Mouse (Mus musculus) midbrain, embryonic 15.5 days (tissue): ENCODE data around the gene Tead3. TPM values are rescaled to one million over a fixed set of nuclear protein-coding genes. Genes with fewer than 3 reads are reported as not detected.

ENCODE experiments used
- ATAC-seq: fragments of 200-750 bp; cut with Nextera tagmentation; replicated peaks from 2 replicates; pipeline ENCODE4 v1.8.0; 2017; ENCODE audit warnings: moderate TSS enrichment
- H3K27ac ChIP-seq: fragments of 300-500 bp; sonication (generic); 2 replicates; pipeline ENCODE4 v1.5.1; 2015; ENCODE audit warnings: mild to moderate bottlenecking, inconsistent platforms
- H3K27me3 ChIP-seq: fragments of 300-500 bp; sonication (generic); replicated peaks from 2 replicates; pipeline ENCODE4 v1.6.1; 2015; ENCODE audit warnings: inconsistent platforms
- H3K36me3 ChIP-seq: fragments of 300-500 bp; sonication (generic); replicated peaks from 2 replicates; pipeline ENCODE4 v1.6.1; 2015; ENCODE audit warnings: inconsistent platforms
- H3K4me1 ChIP-seq: fragments of 300-500 bp; sonication (generic); 2 replicates; pipeline ENCODE4 v1.6.1; 2015; ENCODE audit warnings: inconsistent platforms
- H3K4me2 ChIP-seq: fragments of 300-500 bp; sonication (generic); 2 replicates; pipeline ENCODE4 v1.6.1; 2015; ENCODE audit warnings: inconsistent platforms, mild to moderate bottlenecking, moderate library complexity
- H3K4me3 ChIP-seq: fragments of 300-500 bp; sonication (generic); 2 replicates; pipeline ENCODE4 v1.5.1; 2015; ENCODE audit warnings: mild to moderate bottlenecking, inconsistent platforms
- H3K9ac ChIP-seq: fragments of 300-500 bp; sonication (generic); 2 replicates; pipeline ENCODE4 v1.6.1; 2015; ENCODE audit warnings: mild to moderate bottlenecking, inconsistent platforms
- H3K9me3 ChIP-seq: fragments of 300-500 bp; sonication (generic); 2 replicates; pipeline ENCODE4 v1.6.1; 2016; ENCODE audit warnings: inconsistent platforms
- WGBS: fragments of 180-500 bp; shearing (Covaris S2); methylation state at CpG from one replicate; pipeline ENCODE4 v1.1.7; 2015; ENCODE audit warnings: mixed read lengths; 5-methylcytosine and 5-hydroxymethylcytosine counted together
- polyA plus RNA-seq: library from polyadenylated mRNA; unstranded; fragments of >200 nt; fragmentation: Nextera tagmentation; extraction: Ambion mirVana; gene quantifications from 2 replicates; pipeline ENCODE4 v1.2.1, GENCODE M21; 2015

The Tead3 gene
- 1.4 and 2.1 TPM in 2 replicates for polyA plus RNA-seq

- H3K9ac ChIP-seq, result peak within 1 kb of the TSS; percentile 44
- peak within 1 kb of the TSS; percentile 51 for H3K4me3 ChIP-seq
- no peaks in the 10 kb centered on the region for H3K9me3 ChIP-seq
- H3K4me2 ChIP-seq, result peak within 1 kb of the TSS; percentile 94
- peaks cover 19% of the 10 kb centered on the region for H3K27me3 ChIP-seq
- H3K4me1 ChIP-seq, result peaks cover 26% of the 10 kb centered on the region
- peak; percentile 79 for ATAC-seq
- under 1% methylated on average over 72 of the region's 73 CpGs for WGBS
- H3K36me3 ChIP-seq, result no peaks in the 10 kb centered on the region
- peak within 1 kb of the TSS; percentile 36 for H3K27ac ChIP-seq
Measured at GRCm38 (mm10) chr17:28350466-28351352, at the start of gene Tead3. Gene Tead3 (minus strand): TSS chr17:28350817.

- H3K4me3 ChIP-seq, result no peak overlapping the region
- no peaks in the 10 kb centered on the region for H3K9me3 ChIP-seq
- no peaks in the 10 kb centered on the region for H3K27me3 ChIP-seq
- no peak overlapping the region for H3K9ac ChIP-seq
- WGBS, result 92% methylated on average over 7 of the region's 7 CpGs
- no peak for ATAC-seq
- 0 out of 2 replicates have a peak, but pooled peaks cover 2% of the 10 kb centered on the region for H3K36me3 ChIP-seq
- no peak overlapping the region for H3K27ac ChIP-seq
- H3K4me1 ChIP-seq, result no peaks in the 10 kb centered on the region; the same call in 1 of the 2 replicates
- no peak overlapping the region for H3K4me2 ChIP-seq
Measured at GRCm38 (mm10) chr17:28394994-28395393, 44.4 kb upstream of the Tead3 start.

GRCm38 (mm10) chr17:28394051-28394765 lies 43.6 kb upstream of the Tead3 start:
- 0 out of 2 replicates have a peak, but pooled peaks cover 2% of the 10 kb centered on the region for H3K36me3 ChIP-seq
- no peak overlapping the region for H3K4me3 ChIP-seq
- no peak overlapping the region for H3K9ac ChIP-seq
- H3K27ac ChIP-seq, result no peak overlapping the region
- H3K27me3 ChIP-seq, result no peaks in the 10 kb centered on the region
- H3K4me1 ChIP-seq, result no peaks in the 10 kb centered on the region; the same call in 1 of the 2 replicates
- no peak for ATAC-seq
- H3K9me3 ChIP-seq, result no peaks in the 10 kb centered on the region
- WGBS, result 91% methylated on average over 15 of the region's 15 CpGs
- H3K4me2 ChIP-seq, result no peak overlapping the region

GRCm38 (mm10) chr17:28391568-28392432 lies 41.2 kb upstream of the Tead3 start:
- Histone ChIP-seq H3K27me3 (no peaks in the 10 kb centered on the region), H3K4me2 (peak overlapping the region; percentile 5; the same call in 1 of the 2 replicates), H3K4me3 (no peak overlapping the region), H3K4me1 (no peaks in the 10 kb centered on the region; the same call in 1 of the 2 replicates), H3K36me3 (no peaks in the 10 kb centered on the region), H3K9me3 (no peaks in the 10 kb centered on the region), H3K9ac (no peak overlapping the region), H3K27ac (no peak overlapping the region)
- ATAC-seq, result no peak
- WGBS, result 8% methylated on average over 24 of the region's 25 CpGs

- Histone ChIP-seq H3K4me1 (peaks cover 5% of the 10 kb centered on the region; the same call in 1 of the 2 replicates), H3K9ac (no peak overlapping the region), H3K27ac (no peak overlapping the region), H3K4me3 (no peak overlapping the region), H3K4me2 (no peak overlapping the region), H3K9me3 (no peaks in the 10 kb centered on the region), H3K27me3 (no peaks in the 10 kb centered on the region), H3K36me3 (no peaks in the 10 kb centered on the region)
- ATAC-seq, result no peak
- 90% methylated on average over 3 of the region's 3 CpGs for WGBS
Measured at GRCm38 (mm10) chr17:28388534-28388933, 37.9 kb upstream of the Tead3 start.

GRCm38 (mm10) chr17:28386150-28386905 lies 35.7 kb upstream of the Tead3 start:
- H3K9me3 ChIP-seq, result no peaks in the 10 kb centered on the region
- WGBS, result 3% methylated on average over 23 of the region's 23 CpGs
- H3K4me2 ChIP-seq, result peak overlapping the region; percentile 52
- H3K27ac ChIP-seq, result no peak overlapping the region
- H3K36me3 ChIP-seq, result no peaks in the 10 kb centered on the region
- peak; percentile 63; the same call in 1 of the 2 replicates for ATAC-seq
- H3K27me3 ChIP-seq, result no peaks in the 10 kb centered on the region
- H3K4me1 ChIP-seq, result peaks cover 5% of the 10 kb centered on the region; the same call in 1 of the 2 replicates
- no peak overlapping the region for H3K9ac ChIP-seq
- peak overlapping the region; percentile 13; the same call in 1 of the 2 replicates for H3K4me3 ChIP-seq

- 65% methylated on average over 4 of the region's 4 CpGs for WGBS
Measured at GRCm38 (mm10) chr17:28384298-28384697, 33.7 kb upstream of the Tead3 start.

GRCm38 (mm10) chr17:28380255-28380654 lies 29.6 kb upstream of the Tead3 start:
- peaks cover 12% of the 10 kb centered on the region for H3K27me3 ChIP-seq
- 3% methylated on average over 6 of the region's 6 CpGs for WGBS
- ATAC-seq, result no peak

More at GRCm38 (mm10) chr17:28384298-28384697, 33.7 kb upstream of the Tead3 start:
- ATAC-seq, result no peak
- Histone ChIP-seq H3K4me3 (no peak overlapping the region), H3K27me3 (no peaks in the 10 kb centered on the region), H3K9ac (no peak overlapping the region), H3K4me1 (peaks cover 5% of the 10 kb centered on the region; the same call in 1 of the 2 replicates), H3K4me2 (no peak overlapping the region), H3K27ac (no peak overlapping the region), H3K9me3 (no peaks in the 10 kb centered on the region), H3K36me3 (no peaks in the 10 kb centered on the region)

GRCm38 (mm10) chr17:28375592-28376061 lies 25.0 kb upstream of the Tead3 start:
- Histone ChIP-seq H3K27ac (no peak overlapping the region), H3K9ac (no peak overlapping the region), H3K36me3 (no peaks in the 10 kb centered on the region), H3K4me2 (no peak overlapping the region), H3K27me3 (peaks cover 26% of the 10 kb centered on the region), H3K4me3 (no peak overlapping the region), H3K9me3 (no peaks in the 10 kb centered on the region), H3K4me1 (0 out of 2 replicates have a peak, but pooled peaks cover 4% of the 10 kb centered on the region)
- WGBS, result 17% methylated on average over 17 of the region's 17 CpGs
- no peak for ATAC-seq

More at GRCm38 (mm10) chr17:28380255-28380654, 29.6 kb upstream of the Tead3 start:
- H3K27ac ChIP-seq, result no peak overlapping the region
- H3K4me2 ChIP-seq, result no peak overlapping the region
- no peak overlapping the region for H3K9ac ChIP-seq
- no peaks in the 10 kb centered on the region for H3K36me3 ChIP-seq
- H3K4me1 ChIP-seq, result no peaks in the 10 kb centered on the region
- H3K4me3 ChIP-seq, result no peak overlapping the region
- no peaks in the 10 kb centered on the region for H3K9me3 ChIP-seq

GRCm38 (mm10) chr17:28374494-28374893 lies 23.9 kb upstream of the Tead3 start:
- Histone ChIP-seq H3K9ac (no peak overlapping the region), H3K4me2 (peak overlapping the region; percentile 26), H3K27ac (no peak overlapping the region)

GRCm38 (mm10) chr17:28373821-28374220 lies 23.2 kb upstream of the Tead3 start:
- peaks cover 26% of the 10 kb centered on the region for H3K27me3 ChIP-seq
- H3K9ac ChIP-seq, result no peak overlapping the region
- H3K9me3 ChIP-seq, result no peaks in the 10 kb centered on the region
- 0 out of 2 replicates have a peak, but pooled peaks cover 4% of the 10 kb centered on the region for H3K4me1 ChIP-seq
- no peaks in the 10 kb centered on the region for H3K36me3 ChIP-seq
- WGBS, result 15% methylated on average over 10 of the region's 10 CpGs
- H3K4me2 ChIP-seq, result no peak overlapping the region
- ATAC-seq, result no peak
- H3K4me3 ChIP-seq, result no peak overlapping the region
- no peak overlapping the region for H3K27ac ChIP-seq

More at GRCm38 (mm10) chr17:28374494-28374893, 23.9 kb upstream of the Tead3 start:
- ATAC-seq, result no peak
- Histone ChIP-seq H3K36me3 (no peaks in the 10 kb centered on the region), H3K9me3 (no peaks in the 10 kb centered on the region), H3K4me1 (0 out of 2 replicates have a peak, but pooled peaks cover 4% of the 10 kb centered on the region), H3K4me3 (no peak overlapping the region), H3K27me3 (peaks cover 26% of the 10 kb centered on the region)
- 15% methylated on average over 14 of the region's 16 CpGs for WGBS
